Mouse (Mus musculus): ENCODE measurements around the gene Itgb3. TPM values are rescaled to one million over a fixed set of nuclear protein-coding genes. Genes with fewer than 3 reads are reported as not detected.

Itgb3 gene
- polyA plus RNA-seq, 1 experiment from 2014 or later = 0.24 TPM

- no peak overlapping the region for H3K27ac ChIP-seq (ENCODE audit: low read depth, low read length)
- 64% methylated on average over 3 of the region's 3 CpGs for WGBS
- H3K4me3 ChIP-seq (ENCODE audit: low read depth, low read length) = no peak overlapping the region
- no peaks in the 10 kb centered on the region for H3K36me3 ChIP-seq (ENCODE audit: control insufficient read depth, insufficient read depth, low read length)
- no peaks in the 10 kb centered on the region for H3K4me1 ChIP-seq (ENCODE audit: control insufficient read depth, insufficient read depth, low read length)
- H3K4me2 ChIP-seq (ENCODE audit: low read length) = no peak overlapping the region
- no peak overlapping the region for H3K9ac ChIP-seq (ENCODE audit: low read length)
- ATAC-seq = no peak
- peak; percentile 8 for DNase-seq (ENCODE audit: low spot score)
- no peaks in the 10 kb centered on the region for H3K9me3 ChIP-seq (replicated peaks; ENCODE audit: control insufficient read depth, low read length)
- H3K27me3 ChIP-seq (replicated peaks; ENCODE audit: control insufficient read depth, insufficient read depth, low read length) = no peaks in the 10 kb centered on the region
These were observed 40.8 kb downstream of the Itgb3 start for GRCm38 (mm10) chr11:104648571-104648970.

GRCm38 (mm10) chr11:104660599-104660998 lies 52.8 kb downstream of the Itgb3 start:
- 97% methylated on average over 4 of the region's 4 CpGs for WGBS
- H3K9me3 ChIP-seq (replicated peaks; ENCODE audit: control insufficient read depth, low read length) = no peaks in the 10 kb centered on the region
- no peaks in the 10 kb centered on the region for H3K27me3 ChIP-seq (replicated peaks; ENCODE audit: control insufficient read depth, insufficient read depth, low read length)
- H3K4me1 ChIP-seq (ENCODE audit: control insufficient read depth, insufficient read depth, low read length) = no peaks in the 10 kb centered on the region
- H3K9ac ChIP-seq (ENCODE audit: low read length) = no peak overlapping the region
- no peak overlapping the region for H3K4me3 ChIP-seq (ENCODE audit: low read depth, low read length)
- H3K36me3 ChIP-seq (ENCODE audit: control insufficient read depth, insufficient read depth, low read length) = no peaks in the 10 kb centered on the region
- H3K4me2 ChIP-seq (ENCODE audit: low read length) = no peak overlapping the region
- ATAC-seq (no peak), DNase-seq (ENCODE audit: low spot score) (no peak)
- H3K27ac ChIP-seq (ENCODE audit: low read depth, low read length) = no peak overlapping the region

- no peak overlapping the region for H3K4me2 ChIP-seq (ENCODE audit: low read length)
- H3K9me3 ChIP-seq (replicated peaks; ENCODE audit: control insufficient read depth, low read length) = no peaks in the 10 kb centered on the region
- H3K27me3 ChIP-seq (replicated peaks; ENCODE audit: control insufficient read depth, insufficient read depth, low read length) = no peaks in the 10 kb centered on the region
- DNase-seq (ENCODE audit: low spot score) (no peak), ATAC-seq (no peak)
- H3K36me3 ChIP-seq (ENCODE audit: control insufficient read depth, insufficient read depth, low read length) = no peaks in the 10 kb centered on the region
- no peak overlapping the region for H3K9ac ChIP-seq (ENCODE audit: low read length)
- H3K27ac ChIP-seq (ENCODE audit: low read depth, low read length) = no peak overlapping the region
- 90% methylated on average over 5 of the region's 5 CpGs for WGBS
- no peak overlapping the region for H3K4me3 ChIP-seq (ENCODE audit: low read depth, low read length)
- no peaks in the 10 kb centered on the region for H3K4me1 ChIP-seq (ENCODE audit: control insufficient read depth, insufficient read depth, low read length)
These were observed 53.3 kb downstream of the Itgb3 start for GRCm38 (mm10) chr11:104661106-104661505.

GRCm38 (mm10) chr11:104661531-104662205 lies 53.9 kb downstream of the Itgb3 start:
- no peaks in the 10 kb centered on the region for H3K9me3 ChIP-seq (replicated peaks; ENCODE audit: control insufficient read depth, low read length)
- H3K27ac ChIP-seq (ENCODE audit: low read depth, low read length) = no peak overlapping the region
- H3K4me2 ChIP-seq (ENCODE audit: low read length) = no peak overlapping the region
- WGBS = 88% methylated on average over 20 of the region's 20 CpGs
- no peaks in the 10 kb centered on the region for H3K4me1 ChIP-seq (ENCODE audit: control insufficient read depth, insufficient read depth, low read length)
- H3K4me3 ChIP-seq (ENCODE audit: low read depth, low read length) = no peak overlapping the region
- H3K36me3 ChIP-seq (ENCODE audit: control insufficient read depth, insufficient read depth, low read length) = no peaks in the 10 kb centered on the region
- DNase-seq (ENCODE audit: low spot score) (no peak), ATAC-seq (no peak)
- no peaks in the 10 kb centered on the region for H3K27me3 ChIP-seq (replicated peaks; ENCODE audit: control insufficient read depth, insufficient read depth, low read length)
- H3K9ac ChIP-seq (ENCODE audit: low read length) = no peak overlapping the region

- H3K27me3 ChIP-seq (replicated peaks; ENCODE audit: control insufficient read depth, insufficient read depth, low read length) = no peaks in the 10 kb centered on the region
- DNase-seq (ENCODE audit: low spot score) = no peak
- no peaks in the 10 kb centered on the region for H3K36me3 ChIP-seq (ENCODE audit: control insufficient read depth, insufficient read depth, low read length)
- no peak overlapping the region for H3K9ac ChIP-seq (ENCODE audit: low read length)
- no peaks in the 10 kb centered on the region for H3K4me1 ChIP-seq (ENCODE audit: control insufficient read depth, insufficient read depth, low read length)
- no peak for ATAC-seq
- H3K27ac ChIP-seq (ENCODE audit: low read depth, low read length) = no peak overlapping the region
- H3K9me3 ChIP-seq (replicated peaks; ENCODE audit: control insufficient read depth, low read length) = no peaks in the 10 kb centered on the region
- WGBS = 94% methylated on average over 11 of the region's 11 CpGs
- H3K4me3 ChIP-seq (ENCODE audit: low read depth, low read length) = no peak overlapping the region
- no peak overlapping the region for H3K4me2 ChIP-seq (ENCODE audit: low read length)
These were observed 54.8 kb downstream of the Itgb3 start for GRCm38 (mm10) chr11:104662573-104662972.

GRCm38 (mm10) chr11:104663241-104663877 lies 55.6 kb downstream of the Itgb3 start:
- no peaks in the 10 kb centered on the region for H3K27me3 ChIP-seq (replicated peaks; ENCODE audit: control insufficient read depth, insufficient read depth, low read length)
- ATAC-seq (no peak), DNase-seq (ENCODE audit: low spot score) (no peak)
- H3K27ac ChIP-seq (ENCODE audit: low read depth, low read length) = no peak overlapping the region
- H3K4me2 ChIP-seq (ENCODE audit: low read length) = no peak overlapping the region
- no peaks in the 10 kb centered on the region for H3K4me1 ChIP-seq (ENCODE audit: control insufficient read depth, insufficient read depth, low read length)
- H3K9me3 ChIP-seq (replicated peaks; ENCODE audit: control insufficient read depth, low read length) = no peaks in the 10 kb centered on the region
- 76% methylated on average over 6 of the region's 6 CpGs for WGBS
- no peaks in the 10 kb centered on the region for H3K36me3 ChIP-seq (ENCODE audit: control insufficient read depth, insufficient read depth, low read length)
- no peak overlapping the region for H3K4me3 ChIP-seq (ENCODE audit: low read depth, low read length)
- H3K9ac ChIP-seq (ENCODE audit: low read length) = no peak overlapping the region

GRCm38 (mm10) chr11:104663878-104664261 lies 56.1 kb downstream of the Itgb3 start:
- Histone ChIP-seq H3K9me3 (replicated peaks; ENCODE audit: control insufficient read depth, low read length) (no peaks in the 10 kb centered on the region), H3K4me2 (ENCODE audit: low read length) (no peak overlapping the region), H3K27ac (ENCODE audit: low read depth, low read length) (no peak overlapping the region), H3K9ac (ENCODE audit: low read length) (no peak overlapping the region), H3K4me1 (ENCODE audit: control insufficient read depth, insufficient read depth, low read length) (no peaks in the 10 kb centered on the region), H3K36me3 (ENCODE audit: control insufficient read depth, insufficient read depth, low read length) (no peaks in the 10 kb centered on the region), H3K4me3 (ENCODE audit: low read depth, low read length) (no peak overlapping the region), H3K27me3 (replicated peaks; ENCODE audit: control insufficient read depth, insufficient read depth, low read length) (no peaks in the 10 kb centered on the region)
- DNase-seq (ENCODE audit: low spot score) = no peak
- ATAC-seq = no peak
- WGBS = 87% methylated on average over 3 of the region's 3 CpGs

GRCm38 (mm10) chr11:104664441-104664840 lies 56.6 kb downstream of the Itgb3 start:
- no peak for ATAC-seq
- H3K36me3 ChIP-seq (ENCODE audit: control insufficient read depth, insufficient read depth, low read length) = no peaks in the 10 kb centered on the region
- no peak for DNase-seq (ENCODE audit: low spot score)
- H3K4me1 ChIP-seq (ENCODE audit: control insufficient read depth, insufficient read depth, low read length) = no peaks in the 10 kb centered on the region
- no peaks in the 10 kb centered on the region for H3K27me3 ChIP-seq (replicated peaks; ENCODE audit: control insufficient read depth, insufficient read depth, low read length)
- no peak overlapping the region for H3K4me2 ChIP-seq (ENCODE audit: low read length)
- no peak overlapping the region for H3K27ac ChIP-seq (ENCODE audit: low read depth, low read length)
- H3K4me3 ChIP-seq (ENCODE audit: low read depth, low read length) = no peak overlapping the region
- H3K9ac ChIP-seq (ENCODE audit: low read length) = no peak overlapping the region
- no peaks in the 10 kb centered on the region for H3K9me3 ChIP-seq (replicated peaks; ENCODE audit: control insufficient read depth, low read length)

- ATAC-seq = no peak
- WGBS = 70% methylated on average over 5 of the region's 5 CpGs
These were observed 59.6 kb downstream of the Itgb3 start for GRCm38 (mm10) chr11:104667399-104667798.

More at GRCm38 (mm10) chr11:104667399-104667798, 59.6 kb downstream of the Itgb3 start:
- no peaks in the 10 kb centered on the region for H3K4me1 ChIP-seq (ENCODE audit: control insufficient read depth, insufficient read depth, low read length)
- H3K27ac ChIP-seq (ENCODE audit: low read depth, low read length) = no peak overlapping the region
- no peaks in the 10 kb centered on the region for H3K27me3 ChIP-seq (replicated peaks; ENCODE audit: control insufficient read depth, insufficient read depth, low read length)
- no peak overlapping the region for H3K4me2 ChIP-seq (ENCODE audit: low read length)
- DNase-seq (ENCODE audit: low spot score) = no peak
- H3K36me3 ChIP-seq (ENCODE audit: control insufficient read depth, insufficient read depth, low read length) = no peaks in the 10 kb centered on the region
- H3K9ac ChIP-seq (ENCODE audit: low read length) = no peak overlapping the region
- no peak overlapping the region for H3K4me3 ChIP-seq (ENCODE audit: low read depth, low read length)
- no peaks in the 10 kb centered on the region for H3K9me3 ChIP-seq (replicated peaks; ENCODE audit: control insufficient read depth, low read length)

Data from forebrain, embryonic 14.5 days (tissue).